Mouse (Mus musculus) frontal cortex, postnatal 36 days (tissue): ENCODE measurements around the gene Ddn.

Experiments
- DNase-seq, 2 experiments: peaks; one replicate each; pipeline ENCODE4 v3.0.0; 2022; ENCODE audit warnings: low spot score in 2 of 2

The Ddn gene

DNA sequence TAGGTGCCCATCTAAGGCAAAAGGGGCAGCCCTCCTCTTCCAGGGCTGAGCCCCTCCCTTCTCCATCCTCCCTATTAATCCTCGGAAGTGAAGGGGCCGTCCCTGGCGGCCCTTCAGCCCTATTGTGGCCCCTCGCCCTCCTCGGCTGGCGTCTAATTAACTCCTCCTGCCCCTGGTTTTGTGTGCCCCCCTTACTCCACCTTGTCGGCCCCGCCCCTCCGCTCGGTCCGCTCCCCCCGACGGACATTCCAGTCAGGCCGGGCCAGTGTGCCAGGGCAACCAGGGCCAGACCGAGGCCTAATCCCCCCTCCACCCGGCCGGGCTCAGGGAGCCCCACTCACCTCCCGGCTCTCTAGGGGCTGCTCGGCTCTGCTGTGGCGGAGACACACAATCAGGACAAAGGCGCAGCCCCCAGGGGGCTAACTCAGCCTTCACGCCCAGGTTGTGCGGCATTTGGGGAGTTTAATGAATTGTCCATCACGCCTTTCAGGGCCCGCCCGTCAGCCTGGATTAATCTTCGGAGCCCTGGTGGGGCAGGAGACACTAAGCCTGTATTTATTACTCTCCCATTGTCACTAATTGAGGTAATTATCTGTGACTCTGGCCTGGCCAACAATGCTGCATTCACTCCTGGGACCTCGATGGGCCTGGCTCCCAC is 11.3 kb downstream of the Ddn start:
- DNase-seq: no peak

GRCm38 (mm10) chr15:98796803-98797595 is 12.3 kb downstream of the Ddn start:
- DNase-seq: no peak

DNA sequence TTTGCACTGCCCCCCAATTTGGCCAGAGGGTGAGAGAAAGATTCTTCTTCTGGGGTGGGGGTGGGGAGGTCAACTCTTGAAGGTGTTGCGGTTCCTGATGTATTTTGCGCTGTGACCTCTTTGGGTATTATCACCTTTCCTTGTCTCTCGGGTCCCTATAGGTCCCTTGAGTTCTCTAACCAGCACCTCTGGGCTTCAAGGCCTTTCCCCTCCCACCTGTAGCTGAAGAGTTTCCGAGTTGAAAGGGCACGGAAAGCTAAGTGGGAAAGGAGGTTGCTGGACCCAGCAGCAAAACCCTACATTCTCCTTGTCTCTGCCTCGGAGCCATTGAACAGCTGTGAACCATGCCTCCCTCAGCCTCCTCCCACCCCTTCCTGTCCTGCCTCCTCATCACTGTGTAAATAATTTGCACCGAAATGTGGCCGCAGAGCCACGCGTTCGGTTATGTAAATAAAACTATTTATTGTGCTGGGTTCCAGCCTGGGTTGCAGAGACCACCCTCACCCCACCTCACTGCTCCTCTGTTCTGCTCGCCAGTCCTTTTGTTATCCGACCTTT is 16.1 kb downstream of the Ddn start:
- no peak for DNase-seq

DNA sequence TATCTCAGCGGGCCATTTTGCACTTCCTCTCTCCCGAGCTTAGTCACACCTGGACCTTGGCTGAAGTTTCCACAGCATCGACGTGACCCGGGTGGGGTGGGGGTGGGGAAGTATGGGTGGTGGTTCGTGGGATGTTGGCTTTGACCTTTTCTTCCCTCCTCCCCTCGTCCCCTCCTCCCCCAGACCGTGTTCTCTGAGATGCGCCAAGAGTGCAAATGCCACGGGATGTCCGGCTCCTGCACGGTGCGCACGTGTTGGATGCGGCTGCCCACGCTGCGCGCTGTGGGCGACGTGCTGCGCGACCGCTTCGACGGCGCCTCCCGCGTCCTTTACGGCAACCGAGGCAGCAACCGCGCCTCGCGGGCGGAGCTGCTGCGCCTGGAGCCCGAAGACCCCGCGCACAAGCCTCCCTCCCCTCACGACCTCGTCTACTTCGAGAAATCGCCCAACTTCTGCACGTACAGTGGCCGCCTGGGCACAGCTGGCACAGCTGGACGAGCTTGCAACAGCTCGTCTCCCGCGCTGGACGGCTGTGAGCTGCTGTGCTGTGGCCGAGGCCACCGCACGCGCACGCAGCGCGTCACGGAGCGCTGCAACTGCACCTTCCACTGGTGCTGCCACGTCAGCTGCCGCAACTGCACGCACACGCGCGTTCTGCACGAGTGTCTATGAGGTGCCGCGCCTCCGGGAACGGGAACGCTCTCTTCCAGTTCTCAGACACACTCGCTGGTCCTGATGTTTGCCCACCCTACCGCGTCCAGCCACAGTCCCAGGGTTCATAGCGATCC is 16.9 kb downstream of the Ddn start:
- peak; percentile 42 to 73 for DNase-seq

DNA sequence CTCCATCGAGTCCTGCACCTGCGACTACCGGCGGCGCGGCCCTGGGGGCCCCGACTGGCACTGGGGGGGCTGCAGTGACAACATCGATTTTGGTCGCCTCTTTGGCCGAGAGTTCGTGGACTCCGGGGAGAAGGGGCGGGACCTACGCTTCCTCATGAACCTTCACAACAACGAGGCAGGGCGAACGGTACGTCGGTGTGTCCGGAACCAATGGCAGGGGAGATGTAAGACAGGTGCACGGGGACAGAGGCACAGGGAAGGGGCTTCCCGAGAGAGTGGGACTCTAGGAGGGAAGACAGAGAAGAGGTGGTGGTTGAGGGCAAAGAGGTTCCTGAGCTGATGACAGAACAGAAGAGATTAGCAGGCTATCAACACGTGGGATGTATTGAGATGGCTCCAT is 17.5 kb downstream of the Ddn start:
- DNase-seq: no peak

- DNase-seq: no peak
These were observed 18.1 kb downstream of the Ddn start for GRCm38 (mm10) chr15:98791221-98791620.

DNA sequence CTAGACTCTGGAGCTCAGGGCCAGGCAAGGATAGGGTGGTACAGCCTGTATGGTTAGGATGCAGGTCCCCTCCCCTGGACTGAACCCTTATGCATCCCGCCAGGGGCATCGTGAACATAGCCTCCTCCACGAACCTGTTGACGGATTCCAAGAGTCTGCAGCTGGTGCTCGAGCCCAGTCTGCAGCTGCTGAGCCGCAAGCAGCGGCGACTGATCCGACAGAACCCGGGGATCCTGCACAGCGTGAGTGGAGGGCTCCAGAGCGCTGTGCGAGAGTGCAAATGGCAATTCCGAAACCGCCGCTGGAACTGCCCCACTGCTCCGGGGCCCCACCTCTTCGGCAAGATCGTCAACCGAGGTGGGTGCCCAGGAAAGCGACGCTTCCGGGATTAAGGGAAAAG is 18.5 kb downstream of the Ddn start:
- DNase-seq: no peak

GRCm38 (mm10) chr15:98789661-98790535 is 19.4 kb downstream of the Ddn start, which contains the start of gene Wnt1:
Wnt1 (plus strand) TSS chr15:98789857.
- DNase-seq: no peak

DNA sequence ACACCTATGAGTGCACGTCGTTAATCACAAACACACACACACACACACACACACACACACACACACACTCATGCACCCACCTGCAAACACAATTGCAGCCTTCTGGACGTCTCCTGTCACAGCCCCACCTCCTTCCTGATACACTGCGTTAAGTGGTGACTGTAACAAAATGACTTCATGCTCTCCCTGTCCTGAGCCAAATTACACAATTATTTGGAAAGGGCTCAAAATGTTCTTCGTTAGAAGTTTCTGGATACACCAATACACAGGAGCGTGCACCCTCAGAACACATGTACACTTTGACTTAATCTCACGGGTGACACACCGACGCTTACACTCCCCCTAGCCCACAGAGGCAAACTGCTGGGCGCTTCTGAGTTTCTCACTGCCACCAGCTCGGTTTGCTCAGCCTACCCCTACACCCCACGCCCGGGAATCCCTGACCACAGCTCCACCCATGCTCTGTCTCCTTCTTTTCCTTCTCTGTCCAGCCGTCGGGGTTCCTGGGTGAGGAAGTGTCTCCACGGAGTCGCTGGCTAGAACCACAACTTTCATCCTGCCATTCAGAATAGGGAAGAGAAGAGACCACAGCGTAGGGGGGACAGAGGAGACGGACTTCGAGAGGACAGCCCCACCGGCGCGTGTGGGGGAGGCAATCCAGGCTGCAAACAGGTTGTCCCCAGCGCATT is 20.2 kb downstream of the Ddn start:
- DNase-seq: no peak

- DNase-seq: no peak
These were observed 21.4 kb downstream of the Ddn start for GRCm38 (mm10) chr15:98787930-98788329.

DNA sequence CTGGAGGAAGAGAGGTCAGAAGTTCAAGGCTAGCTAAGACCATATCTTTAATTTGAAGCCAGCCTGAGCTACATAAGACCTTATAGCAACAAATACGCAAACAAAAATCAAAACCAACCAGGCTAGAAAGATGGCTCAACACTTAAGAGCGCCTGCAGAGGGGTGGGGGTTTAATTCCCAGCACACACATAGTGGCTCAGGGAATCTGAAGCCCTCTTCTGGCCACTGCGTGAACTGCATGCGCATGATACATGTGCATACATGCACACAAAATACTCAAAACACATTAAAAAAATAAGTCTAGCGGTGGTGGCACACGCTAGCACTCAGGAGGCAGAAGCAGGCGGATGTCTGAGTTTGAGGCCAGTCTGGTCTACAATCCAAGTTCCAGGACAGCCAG is 23.5 kb downstream of the Ddn start:
- DNase-seq: no peak

- no peak for DNase-seq
These were observed 28.1 kb downstream of the Ddn start for GRCm38 (mm10) chr15:98781166-98781565.

GRCm38 (mm10) chr15:98780573-98780972 is 28.7 kb downstream of the Ddn start:
- no peak for DNase-seq

DNA sequence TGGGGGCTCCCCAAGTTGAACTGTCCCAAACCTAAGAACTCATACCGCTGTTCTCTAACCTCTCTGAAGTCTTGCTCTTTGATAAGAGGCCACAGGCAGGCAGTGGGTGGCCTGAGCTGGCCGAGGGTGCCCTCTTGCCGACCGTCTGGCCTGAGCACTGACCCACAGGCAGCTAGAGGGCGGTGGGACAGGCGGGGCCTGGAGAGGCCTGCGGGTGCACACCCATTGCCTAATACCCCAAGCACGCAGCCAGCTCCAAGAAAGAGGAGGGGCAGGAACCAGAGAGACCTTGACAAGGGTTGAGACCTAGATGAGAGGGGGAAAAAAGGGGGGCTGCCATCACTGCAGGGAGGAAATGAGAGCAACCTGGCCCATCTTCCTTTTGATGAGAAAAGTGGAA is 29.2 kb downstream of the Ddn start:
- no peak for DNase-seq

DNA sequence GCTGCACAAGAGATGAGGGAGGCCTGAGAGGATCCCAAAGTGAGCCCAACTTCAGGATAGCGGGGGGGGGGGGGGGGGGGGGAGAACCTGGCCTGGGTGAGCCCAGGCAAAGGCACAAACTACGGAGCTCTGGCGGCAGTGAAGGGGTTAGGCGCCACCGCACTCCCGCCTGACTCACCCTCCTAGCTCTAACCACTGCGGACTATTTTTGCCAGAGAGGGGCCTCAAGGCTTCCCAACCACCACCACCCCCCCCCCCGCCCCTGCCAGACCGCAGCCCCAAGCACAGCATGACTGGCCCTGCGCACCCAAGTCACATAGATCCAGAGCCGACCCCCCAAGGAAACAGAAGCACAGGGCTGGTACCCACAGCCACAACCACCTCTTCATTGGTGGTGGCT is 30.5 kb downstream of the Ddn start:
- no peak for DNase-seq

GRCm38 (mm10) chr15:98778191-98778770 is 31.0 kb downstream of the Ddn start:
- no peak for DNase-seq

DNA sequence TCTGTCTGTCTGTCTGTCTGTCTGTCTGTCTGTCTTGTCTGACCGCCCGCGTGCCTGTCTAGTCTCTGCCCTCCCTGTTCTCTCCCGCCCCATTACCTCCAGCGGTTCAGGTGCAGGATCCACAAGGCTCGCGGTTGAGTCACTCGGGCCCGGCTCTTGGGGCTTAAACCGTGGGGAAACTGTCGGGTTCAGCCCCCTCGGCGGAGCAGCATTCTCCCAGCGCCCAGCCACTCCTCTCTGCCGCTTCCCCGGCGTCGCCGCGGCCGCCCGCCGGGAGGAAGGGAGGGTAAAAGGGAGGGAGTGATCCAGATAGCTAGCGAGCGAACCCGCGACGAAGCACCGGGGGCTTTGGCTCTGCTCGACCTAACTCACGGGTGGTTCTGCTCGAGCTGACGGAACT is 31.5 kb downstream of the Ddn start, which contains the start of gene Wnt10b:
Wnt10b (minus strand) TSS at position 389 of the 400 bp plus-strand sequence.
- DNase-seq: no peak

DNA sequence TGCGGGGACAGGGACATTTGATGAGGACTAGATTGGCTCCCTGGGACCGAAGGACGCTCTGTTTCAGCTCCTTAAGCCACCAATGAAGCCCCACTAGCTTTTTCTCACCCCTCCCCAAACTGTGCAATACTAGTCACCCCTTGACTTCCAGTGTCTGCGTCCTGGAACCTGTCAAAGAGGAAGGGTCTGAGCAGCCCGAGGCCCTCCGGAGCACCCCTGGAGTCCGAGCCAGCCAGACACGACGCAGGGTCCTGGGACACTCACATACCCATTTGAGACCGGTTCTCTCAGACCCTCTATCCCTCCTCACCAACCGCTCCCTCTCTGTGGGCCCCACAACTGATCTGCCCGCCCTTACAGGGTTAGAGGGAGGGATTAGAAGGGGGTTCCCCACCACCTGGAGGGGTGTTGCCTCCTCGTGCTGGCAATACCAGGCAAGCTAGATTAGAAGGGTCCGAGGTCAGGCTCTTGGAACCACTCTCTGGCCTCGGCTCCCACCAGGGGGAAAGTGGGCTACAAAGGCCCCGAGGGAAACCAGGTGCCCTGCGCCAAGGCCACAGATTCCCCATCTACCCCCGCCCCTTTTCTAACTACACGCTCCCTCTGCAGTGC is 32.2 kb downstream of the Ddn start:
- no peak for DNase-seq

DNA sequence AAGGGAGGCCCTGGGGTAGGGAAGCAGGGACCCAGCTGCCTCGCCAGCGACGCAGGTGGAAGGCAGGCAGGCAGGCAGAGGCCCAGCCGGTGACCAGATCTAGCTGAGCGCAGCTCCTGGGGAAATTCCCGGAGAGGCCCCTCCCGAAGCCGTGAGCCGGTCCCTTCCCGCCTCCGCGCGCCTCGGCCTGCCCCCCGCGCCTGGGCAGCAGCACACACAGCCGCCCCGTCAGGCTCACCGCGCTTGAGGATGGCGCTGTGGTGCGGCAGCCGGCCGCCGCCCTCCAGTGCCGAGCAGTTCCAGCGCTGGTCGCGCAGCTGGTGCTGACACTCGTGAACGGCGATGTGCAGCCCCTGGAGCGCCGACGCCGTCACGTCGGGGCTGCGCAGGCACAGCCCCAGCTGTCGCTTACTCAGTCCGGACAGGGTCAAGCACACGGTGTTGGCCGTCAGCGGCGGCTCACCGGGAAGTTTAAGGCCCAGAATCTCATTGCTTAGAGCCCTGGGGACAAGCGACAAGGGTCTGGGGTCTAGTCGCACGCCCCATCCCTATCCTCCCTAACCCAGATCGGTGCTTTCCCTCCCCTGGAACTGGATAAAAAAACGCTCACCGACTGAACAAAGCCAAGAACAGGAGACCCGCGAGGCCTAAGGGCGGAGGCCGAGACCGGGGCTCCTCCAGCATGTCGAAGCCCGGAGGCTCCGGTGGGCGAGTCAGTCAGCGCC is 32.8 kb downstream of the Ddn start:
- DNase-seq: no peak
